Mouse (Mus musculus) embryo, embryonic 11.5 days (tissue): Measurements from ENCODE around the gene Vmn1r201.

Experiments
- DNase-seq: peaks from one replicate; pipeline ENCODE4 v3.0.0-alpha.2; 2012; ENCODE audit warnings: low read depth, low spot score

Vmn1r201 gene

DNA sequence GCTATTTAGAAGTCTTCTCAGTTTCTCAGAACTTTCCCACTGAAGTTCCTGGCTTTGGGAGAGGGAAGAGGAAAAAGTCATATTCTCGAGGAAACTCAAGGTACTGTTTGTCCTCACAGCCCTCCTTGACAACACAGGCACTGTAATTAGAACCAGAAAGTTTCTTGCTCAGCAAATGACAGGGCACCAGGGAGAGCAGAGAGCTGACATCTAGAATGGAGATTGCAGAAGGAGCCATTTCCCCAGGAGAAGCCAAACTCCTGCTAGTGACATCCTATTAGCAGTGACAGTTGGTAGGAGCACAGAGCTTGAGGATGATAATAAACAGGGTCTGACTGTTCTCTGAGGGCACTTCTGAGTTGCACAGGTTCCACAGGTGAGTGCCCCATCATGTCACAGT is at the start of gene Vmn1r201:
TSS of gene Vmn1r201 (plus strand) at position 301 of the 400 bp plus-strand sequence.
- no peak for DNase-seq

DNA sequence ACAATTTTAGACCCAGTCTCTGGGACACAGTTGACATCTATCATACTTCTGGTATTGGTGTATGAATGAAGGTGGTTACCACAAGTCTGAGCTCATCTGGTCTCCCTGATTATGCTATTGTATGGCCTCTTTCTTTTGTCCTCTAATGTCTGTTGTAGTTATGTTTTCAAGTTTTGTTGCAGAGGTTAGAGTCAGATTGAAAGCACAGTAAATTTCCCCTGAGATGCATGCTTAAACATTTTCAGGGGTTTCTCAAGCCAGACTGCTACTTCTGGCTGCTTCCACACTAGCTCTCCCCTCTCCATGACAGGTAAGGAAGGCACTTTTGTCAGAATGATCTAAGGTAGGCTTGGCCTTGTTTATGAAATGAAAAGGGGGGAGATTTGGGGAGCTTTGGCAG is 16.6 kb upstream of the Vmn1r201 start:
- DNase-seq = no peak

DNA sequence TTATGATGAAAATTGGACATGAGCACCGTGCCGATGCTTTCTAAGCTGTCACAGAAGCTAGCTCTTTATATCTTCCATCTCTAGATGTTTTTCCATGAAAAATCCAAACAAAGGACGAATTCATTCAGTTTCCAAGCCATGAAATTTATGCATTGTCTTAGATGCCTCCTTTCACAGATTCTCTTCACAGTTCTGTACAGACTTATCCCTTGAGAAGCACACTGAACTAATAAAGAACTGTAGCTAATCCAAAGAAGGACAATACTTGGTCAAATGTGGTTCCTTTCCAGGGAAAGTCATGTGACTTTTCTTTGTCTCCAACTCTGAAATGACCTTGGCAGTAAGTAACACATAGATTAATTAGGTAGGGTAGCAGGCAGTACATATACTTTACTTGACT is 30.7 kb downstream of the Vmn1r201 start:
- no peak for DNase-seq

DNA sequence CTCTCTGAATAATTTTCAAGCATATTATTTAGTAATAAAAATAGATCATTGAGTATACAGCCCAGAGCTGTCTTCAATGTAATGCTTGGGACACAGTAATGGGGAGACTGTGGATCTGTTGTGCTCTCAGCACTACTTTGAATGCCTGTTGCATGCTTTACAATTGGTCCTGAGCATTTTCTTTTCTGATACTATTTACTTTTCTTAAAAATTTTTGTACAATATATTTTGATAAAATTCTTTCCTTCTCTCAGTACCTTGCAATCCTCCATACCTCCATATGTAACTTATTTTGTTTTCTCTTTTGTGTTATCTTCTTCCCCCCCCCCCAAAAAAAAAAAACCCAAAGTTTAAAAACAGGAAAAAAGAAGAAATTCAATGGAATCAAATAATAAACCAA is 33.6 kb downstream of the Vmn1r201 start, which contains the start of gene Vmn1r202:
TSS of gene Vmn1r202 (minus strand) at position 101 of the 400 bp plus-strand sequence.
- DNase-seq = no peak

DNA sequence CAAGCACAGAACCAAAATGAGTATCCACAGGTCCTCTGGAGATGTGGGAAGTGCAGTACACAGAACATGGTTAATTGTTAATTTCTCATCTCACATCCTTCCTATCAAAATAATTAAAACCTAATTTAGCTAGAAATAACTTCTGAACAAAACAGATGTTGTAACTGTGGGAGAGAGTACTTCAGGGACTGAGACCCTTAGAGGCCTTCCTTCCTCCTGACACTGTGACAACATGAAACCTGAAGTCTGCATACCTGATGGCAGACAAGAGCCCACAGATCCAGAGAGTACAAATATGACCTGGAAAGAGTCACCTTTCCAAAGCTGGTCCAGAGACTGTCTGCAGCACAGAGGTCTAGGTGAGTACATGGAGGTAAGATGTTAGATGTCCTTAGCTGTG is 46.1 kb downstream of the Vmn1r201 start, which contains the start of gene Vmn1r203:
TSS of gene Vmn1r203 (plus strand) at position 301 of the 400 bp plus-strand sequence.
- no peak for DNase-seq
